8 mouse cellular contexts compared by ENCODE assay signal in the genomic region with DNA sequence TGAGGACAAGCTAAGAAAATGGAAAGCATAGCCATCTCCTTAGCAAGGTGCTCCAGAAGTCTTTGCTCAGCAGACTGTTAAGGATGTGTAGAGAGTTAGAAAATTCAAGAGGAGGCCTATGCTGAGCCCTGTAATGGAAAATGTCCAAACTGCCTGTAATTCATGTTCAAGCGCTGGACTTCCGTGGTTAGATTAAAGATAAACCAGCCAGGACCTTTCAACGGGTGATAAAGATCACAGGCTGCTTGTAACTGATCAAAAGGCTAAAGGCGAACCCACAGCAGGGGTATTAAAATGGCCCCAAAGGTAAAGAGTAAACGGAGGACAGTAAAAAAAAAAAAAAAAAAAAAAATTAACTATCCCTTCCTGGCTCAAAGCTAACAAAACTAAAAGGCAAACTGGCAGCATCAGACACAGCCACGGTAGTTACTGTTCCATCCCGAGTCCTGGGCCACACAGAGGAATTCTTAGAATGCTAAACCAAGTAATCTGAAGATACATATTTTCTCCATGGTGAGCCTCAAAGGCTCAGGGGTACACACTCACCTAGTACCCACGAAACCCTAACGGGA. TPM values are rescaled to one million over a fixed set of nuclear protein-coding genes. Genes with fewer than 3 reads are reported as not detected.
DNase-seq lines count a peak whose midpoint lies in the region; ATAC-seq lines count a peak whose summit lies in the region.

No protein-coding gene starts in this region.

- no peak for DNase-seq in heart, adult 9 months (ENCODE audit: low spot score in 2 of 2)
- peak; percentile 16 for DNase-seq in c-Kit-positive CD71-positive TER-119-negative erythroid progenitor cells, embryonic 14.5 days (ENCODE audit: low read depth)
- no peak for DNase-seq in urinary bladder, postnatal 25 days (ENCODE audit: low spot score)
- DNase-seq in T-cell, adult 2 months (ENCODE audit: low spot score) = no peak
- no peak for DNase-seq in cerebellum, postnatal 4 days (ENCODE audit: low spot score in 2 of 2)

- H3K4me1 ChIP-seq in heart, embryonic 12.5 days (replicated peaks) = peaks cover 32% of the 10 kb centered on the region
- peaks cover 22% of the 10 kb centered on the region for H3K4me1 ChIP-seq in intestine, embryonic 16.5 days (ENCODE audit: control insufficient read depth, insufficient read depth, low read length)
- H3K4me1 ChIP-seq in midbrain, embryonic 12.5 days = peaks cover 18% of the 10 kb centered on the region

- no peak overlapping the region for H3K27ac ChIP-seq in heart, embryonic 12.5 days (ENCODE audit: poor library complexity, severe bottlenecking)
- H3K27ac ChIP-seq in intestine, embryonic 16.5 days (ENCODE audit: low read length) = peak overlapping the region; percentile 93
- H3K27ac ChIP-seq in midbrain, embryonic 12.5 days (replicated peaks) = no peak overlapping the region

- H3K4me3 ChIP-seq in heart, embryonic 12.5 days = peak overlapping the region; percentile 81
- H3K4me3 ChIP-seq in intestine, embryonic 16.5 days (ENCODE audit: low read length) = peak overlapping the region; percentile 80
- peak overlapping the region; percentile 78 for H3K4me3 ChIP-seq in midbrain, embryonic 12.5 days

- no peak for ATAC-seq in heart, embryonic 12.5 days (ENCODE audit: insufficient number of reproducible peaks, low FRiP score)
- no peak for ATAC-seq in intestine, embryonic 16.5 days
- ATAC-seq in midbrain, embryonic 12.5 days (ENCODE audit: low FRiP score, low read depth) = no peak

- peak overlapping the region; percentile 61 for H3K4me2 ChIP-seq in heart, embryonic 12.5 days
- peak overlapping the region; percentile 65 for H3K4me2 ChIP-seq in intestine, embryonic 16.5 days (ENCODE audit: low read depth, low read length)
- peak overlapping the region; percentile 93 for H3K4me2 ChIP-seq in midbrain, embryonic 12.5 days (replicated peaks)

- WGBS in heart, embryonic 12.5 days = 45% methylated on average over 9 of the region's 9 CpGs
- 48% methylated on average over 9 of the region's 9 CpGs for WGBS in intestine, embryonic 16.5 days
- WGBS in midbrain, embryonic 12.5 days = 77% methylated on average over 9 of the region's 9 CpGs

- peak overlapping the region; percentile 54 for H3K9ac ChIP-seq in heart, embryonic 12.5 days
- peak overlapping the region; percentile 88; the same call in 1 of the 2 replicates for H3K9ac ChIP-seq in intestine, embryonic 16.5 days (ENCODE audit: low read depth, low read length)
- peak overlapping the region; percentile 49; the same call in 1 of the 2 replicates for H3K9ac ChIP-seq in midbrain, embryonic 12.5 days (replicated peaks)

- no peaks in the 10 kb centered on the region for H3K27me3 ChIP-seq in heart, embryonic 12.5 days (replicated peaks)
- no peaks in the 10 kb centered on the region for H3K27me3 ChIP-seq in intestine, embryonic 16.5 days (replicated peaks; ENCODE audit: control insufficient read depth, insufficient read depth, low read length)
- H3K27me3 ChIP-seq in midbrain, embryonic 12.5 days = no peaks in the 10 kb centered on the region

- H3K9me3 ChIP-seq in heart, embryonic 12.5 days (replicated peaks) = no peaks in the 10 kb centered on the region
- H3K9me3 ChIP-seq in intestine, embryonic 16.5 days (ENCODE audit: control insufficient read depth, low read length) = no peaks in the 10 kb centered on the region
- no peaks in the 10 kb centered on the region for H3K9me3 ChIP-seq in midbrain, embryonic 12.5 days

- H3K36me3 ChIP-seq in heart, embryonic 12.5 days = no peaks in the 10 kb centered on the region
- H3K36me3 ChIP-seq in intestine, embryonic 16.5 days (ENCODE audit: control insufficient read depth, insufficient read depth, low read length) = no peaks in the 10 kb centered on the region
- H3K36me3 ChIP-seq in midbrain, embryonic 12.5 days = no peaks in the 10 kb centered on the region

RNA-seq across cellular contexts. Expression of gene Zfp787, which starts 1.2 kb away (rescaled TPM):
- 26.0 and 27.7 TPM in 2 replicates for polyA plus RNA-seq in heart, embryonic 12.5 days (2016; fragmentation: Nextera tagmentation; extraction: Ambion mirVana)
- polyA plus RNA-seq in intestine, embryonic 16.5 days (2015; fragmentation: Nextera tagmentation; extraction: Ambion mirVana) = 20.6 and 20.9 TPM in 2 replicates
- 33.1 and 33.4 TPM in 2 replicates for polyA plus RNA-seq in midbrain, embryonic 12.5 days (2016; fragmentation: Nextera tagmentation; extraction: Ambion mirVana)

RNA-seq across cellular contexts. Expression of gene Zfp444, which starts 15.0 kb away (rescaled TPM):
- polyA plus RNA-seq in heart, embryonic 12.5 days (2016; fragmentation: Nextera tagmentation; extraction: Ambion mirVana) = 30.2 and 31.3 TPM in 2 replicates
- 34.6 and 35.3 TPM in 2 replicates for polyA plus RNA-seq in intestine, embryonic 16.5 days (2015; fragmentation: Nextera tagmentation; extraction: Ambion mirVana)
- 87.1 and 88.4 TPM in 2 replicates for polyA plus RNA-seq in midbrain, embryonic 12.5 days (2016; fragmentation: Nextera tagmentation; extraction: Ambion mirVana)

RNA-seq across cellular contexts. Expression of gene Galp, which starts 39.9 kb away (rescaled TPM):
- polyA plus RNA-seq in heart, embryonic 12.5 days (2016; fragmentation: Nextera tagmentation; extraction: Ambion mirVana) = not detected in 2 replicates
- not detected in 2 replicates for polyA plus RNA-seq in intestine, embryonic 16.5 days (2015; fragmentation: Nextera tagmentation; extraction: Ambion mirVana)
- not detected in 2 replicates for polyA plus RNA-seq in midbrain, embryonic 12.5 days (2016; fragmentation: Nextera tagmentation; extraction: Ambion mirVana)
